Mouse (Mus musculus) lung, postnatal 36 days (tissue): ENCODE measurements around the gene Crxos.

Source experiments
- DNase-seq: peaks from one replicate; pipeline ENCODE4 v3.0.0; 2022; ENCODE audit warnings: mixed read lengths

Crxos gene

GRCm38 (mm10) chr7:15922220-15922773 is 39.9 kb downstream of the Crxos start, which contains the start of gene Selenow:
TSS of gene Selenow (minus strand) at chr7:15922402.
- DNase-seq = peak; percentile 94

- DNase-seq = peak; percentile 76
These were observed 47.5 kb downstream of the Crxos start for GRCm38 (mm10) chr7:15929910-15930309.

- DNase-seq = no peak
These were observed 48.1 kb downstream of the Crxos start for GRCm38 (mm10) chr7:15930543-15930942.

GRCm38 (mm10) chr7:15931635-15932034 is 49.2 kb downstream of the Crxos start:
- no peak for DNase-seq

- peak; percentile 43 for DNase-seq
These were observed 51.3 kb downstream of the Crxos start for GRCm38 (mm10) chr7:15933437-15934359.

GRCm38 (mm10) chr7:15937491-15937890 is 55.1 kb downstream of the Crxos start:
- no peak for DNase-seq

- no peak for DNase-seq
These were observed 56.2 kb downstream of the Crxos start for GRCm38 (mm10) chr7:15938621-15939020.

GRCm38 (mm10) chr7:15944311-15944710 is 61.9 kb downstream of the Crxos start:
- DNase-seq = no peak

- DNase-seq = no peak
These were observed 62.8 kb downstream of the Crxos start for GRCm38 (mm10) chr7:15945211-15945610.

GRCm38 (mm10) chr7:15945721-15946536 is 63.5 kb downstream of the Crxos start, which contains the start of gene Nop53:
TSS of gene Nop53 (minus strand) at chr7:15946074.
- DNase-seq = peak; percentile 98

GRCm38 (mm10) chr7:15947653-15948260 is 65.3 kb downstream of the Crxos start:
- no peak for DNase-seq

GRCm38 (mm10) chr7:15948381-15948941 is 66.0 kb downstream of the Crxos start:
- peak; percentile 92 for DNase-seq

GRCm38 (mm10) chr7:15949216-15949790 is 66.9 kb downstream of the Crxos start:
- no peak for DNase-seq

GRCm38 (mm10) chr7:15950008-15950407 is 67.6 kb downstream of the Crxos start:
- DNase-seq = no peak

GRCm38 (mm10) chr7:15952416-15952815 is 70.0 kb downstream of the Crxos start:
- DNase-seq = no peak
